Mouse (Mus musculus) brown adipose tissue, adult 24 weeks (tissue): ENCODE measurements around the gene Rab37. TPM values are rescaled to one million over a fixed set of nuclear protein-coding genes. Genes with fewer than 3 reads are reported as not detected.

Source experiments
- H3K27ac ChIP-seq: fragments of 200-500 bp; replicated peaks from 2 replicates; pipeline ENCODE4 v1.5.1; 2012; ENCODE audit warnings: low read depth, mild to moderate bottlenecking, low read length
- H3K4me1 ChIP-seq: fragments of 200-500 bp; 2 replicates; pipeline ENCODE4 v1.6.1; 2012; ENCODE audit warnings: low read length, mixed read lengths; ENCODE audit not compliant: control insufficient read depth, insufficient read depth, insufficient read length
- H3K4me3 ChIP-seq: fragments of 200-500 bp; 2 replicates; pipeline ENCODE4 v1.5.1; 2012; ENCODE audit warnings: low read depth, mild to moderate bottlenecking, low read length, moderate library complexity; ENCODE audit not compliant: insufficient read depth
- polyA plus RNA-seq: library from polyadenylated mRNA; stranded (reverse); fragments of >200 nt; gene quantifications from 2 replicates; pipeline ENCODE4 v1.2.4, GENCODE M21; 2012; ENCODE audit not compliant: missing spikeins, insufficient read depth, insufficient read length

Gene Rab37
- polyA plus RNA-seq, 1 experiment: 0.79 TPM

GRCm38 (mm10) chr11:115162832-115163480 lies 71.7 kb downstream of the Rab37 start, which contains the start of gene Slc9a3r1:
TSS of gene Slc9a3r1 (plus strand) at chr11:115163341.
- H3K27ac ChIP-seq: no peak within 1 kb of the TSS; the same call in 1 of the 2 replicates
- H3K4me3 ChIP-seq: peak within 1 kb of the TSS; percentile 80

GRCm38 (mm10) chr11:115163568-115164150 lies 72.4 kb downstream of the Rab37 start:
- no peak overlapping the region; the same call in 1 of the 2 replicates for H3K27ac ChIP-seq
- peak overlapping the region; percentile 80 for H3K4me3 ChIP-seq
- H3K4me1 ChIP-seq: no peaks in the 10 kb centered on the region

More at GRCm38 (mm10) chr11:115162832-115163480, 71.7 kb downstream of the Rab37 start, which contains the start of gene Slc9a3r1:
- H3K4me1 ChIP-seq: no peaks in the 10 kb centered on the region

GRCm38 (mm10) chr11:115164341-115164975 lies 73.2 kb downstream of the Rab37 start:
- Histone ChIP-seq H3K27ac (no peak overlapping the region), H3K4me1 (no peaks in the 10 kb centered on the region)

GRCm38 (mm10) chr11:115164976-115165374 lies 73.7 kb downstream of the Rab37 start:
- peak overlapping the region; percentile 80 for H3K4me3 ChIP-seq
- H3K4me1 ChIP-seq: no peaks in the 10 kb centered on the region
- no peak overlapping the region for H3K27ac ChIP-seq

More at GRCm38 (mm10) chr11:115164341-115164975, 73.2 kb downstream of the Rab37 start:
- H3K4me3 ChIP-seq: peak overlapping the region; percentile 80

GRCm38 (mm10) chr11:115166776-115167175 lies 75.5 kb downstream of the Rab37 start:
- Histone ChIP-seq H3K4me1 (no peaks in the 10 kb centered on the region), H3K27ac (no peak overlapping the region), H3K4me3 (no peak overlapping the region)

GRCm38 (mm10) chr11:115167631-115168249 lies 76.5 kb downstream of the Rab37 start:
- no peak overlapping the region for H3K27ac ChIP-seq

GRCm38 (mm10) chr11:115169430-115169829 lies 78.2 kb downstream of the Rab37 start:
- Histone ChIP-seq H3K27ac (no peak overlapping the region), H3K4me1 (peaks cover 13% of the 10 kb centered on the region), H3K4me3 (no peak overlapping the region)

More at GRCm38 (mm10) chr11:115167631-115168249, 76.5 kb downstream of the Rab37 start:
- Histone ChIP-seq H3K4me1 (peaks cover 5% of the 10 kb centered on the region), H3K4me3 (no peak overlapping the region)

- H3K27ac ChIP-seq: no peak overlapping the region
- no peak overlapping the region for H3K4me3 ChIP-seq
- peaks cover 16% of the 10 kb centered on the region for H3K4me1 ChIP-seq
Observed at GRCm38 (mm10) chr11:115171125-115171524, 79.9 kb downstream of the Rab37 start.

GRCm38 (mm10) chr11:115172825-115173287 lies 81.6 kb downstream of the Rab37 start:
- H3K4me1 ChIP-seq: peaks cover 16% of the 10 kb centered on the region
- H3K4me3 ChIP-seq: no peak overlapping the region
- no peak overlapping the region for H3K27ac ChIP-seq

- H3K4me3 ChIP-seq: no peak overlapping the region
- H3K27ac ChIP-seq: no peak overlapping the region
- peaks cover 16% of the 10 kb centered on the region for H3K4me1 ChIP-seq
Observed at GRCm38 (mm10) chr11:115173549-115174339, 82.5 kb downstream of the Rab37 start.

- Histone ChIP-seq H3K27ac (no peak overlapping the region), H3K4me3 (no peak overlapping the region), H3K4me1 (peaks cover 16% of the 10 kb centered on the region)
Observed at GRCm38 (mm10) chr11:115176399-115177190, 85.4 kb downstream of the Rab37 start.

- H3K4me3 ChIP-seq: no peak overlapping the region
- H3K4me1 ChIP-seq: peaks cover 12% of the 10 kb centered on the region
- no peak overlapping the region; the same call in 1 of the 2 replicates for H3K27ac ChIP-seq
Observed at GRCm38 (mm10) chr11:115177559-115178195, 86.4 kb downstream of the Rab37 start.

- Histone ChIP-seq H3K4me3 (no peak overlapping the region), H3K27ac (no peak overlapping the region), H3K4me1 (peaks cover 4% of the 10 kb centered on the region; the same call in 1 of the 2 replicates)
Observed at GRCm38 (mm10) chr11:115178766-115179165, 87.5 kb downstream of the Rab37 start.
